Mouse (Mus musculus): ENCODE measurements around the gene Pdgfd. TPM values are rescaled to one million over a fixed set of nuclear protein-coding genes. Genes with fewer than 3 reads are reported as not detected.

Pdgfd gene
- total RNA-seq, 2 experiments from 2014 or later: 11.9 to 13.4 TPM

Other genes with a start within 250 kb of the Pdgfd start
- gene Ddi1, start 101.3 kb downstream of the Pdgfd start, total RNA-seq (2021): not detected